Mouse (Mus musculus) liver, postnatal 0 days (tissue): ENCODE data around the gene Ehbp1l1. TPM values are rescaled to one million over a fixed set of nuclear protein-coding genes. Genes with fewer than 3 reads are reported as not detected.

ENCODE experiments used
- ATAC-seq: fragments of 200-750 bp; cut with Nextera tagmentation; 2 replicates; pipeline ENCODE4 v1.8.0; 2017; ENCODE audit warnings: mild to moderate bottlenecking, moderate library complexity
- DNase-seq: peaks from one replicate; pipeline ENCODE4 v3.0.0-alpha.2; 2016
- H3K27ac ChIP-seq: fragments of 300-500 bp; sonication (generic); 2 replicates; pipeline ENCODE4 v1.5.1; 2014; ENCODE audit warnings: antibody characterized with exemption, moderate library complexity, mild to moderate bottlenecking, low read depth
- H3K27me3 ChIP-seq: fragments of 300-500 bp; sonication (generic); 2 replicates; pipeline ENCODE4 v1.6.1; 2014; ENCODE audit warnings: low read length, control low read depth, mixed read lengths; ENCODE audit not compliant: insufficient read depth
- H3K36me3 ChIP-seq: fragments of 300-500 bp; sonication (generic); replicated peaks from 2 replicates; pipeline ENCODE4 v1.6.1; 2014; ENCODE audit warnings: mild to moderate bottlenecking, control low read depth, low read length, moderate library complexity, mixed read lengths; ENCODE audit not compliant: insufficient read depth
- H3K4me1 ChIP-seq: fragments of 300-500 bp; sonication (generic); 2 replicates; pipeline ENCODE4 v1.6.1; 2014; ENCODE audit warnings: antibody characterized with exemption, mild to moderate bottlenecking, control low read depth; ENCODE audit not compliant: insufficient read depth
- H3K4me2 ChIP-seq: fragments of 300-500 bp; sonication (generic); 2 replicates; pipeline ENCODE4 v1.6.1; 2014; ENCODE audit warnings: low read depth, mild to moderate bottlenecking, low read length, moderate library complexity, mixed read lengths
- H3K4me3 ChIP-seq: fragments of 300-500 bp; sonication (generic); 2 replicates; pipeline ENCODE4 v1.5.1; 2014; ENCODE audit warnings: low read depth, low read length
- H3K9ac ChIP-seq: fragments of 300-500 bp; sonication (generic); replicated peaks from 2 replicates; pipeline ENCODE4 v1.6.1; 2014; ENCODE audit warnings: mild to moderate bottlenecking, moderate library complexity
- H3K9me3 ChIP-seq: fragments of 300-500 bp; sonication (generic); 2 replicates; pipeline ENCODE4 v1.6.1; 2016; ENCODE audit warnings: mild to moderate bottlenecking, control low read depth, low read length, mixed read lengths
- CTCF ChIP-seq: sonication (generic); IDR thresholded peaks from 2 replicates; pipeline ENCODE4 v1.5.1; 2016; ENCODE audit warnings: antibody characterized with exemption, low read depth
- EP300 ChIP-seq: IDR thresholded peaks from 2 replicates; pipeline ENCODE4 v1.6.1; 2016; ENCODE audit warnings: antibody characterized with exemption, low read depth, mild to moderate bottlenecking
- WGBS: fragments of 180-500 bp; shearing (Covaris S2); extraction: QIAGEN DNeasy Blood & Tissue Kit; methylation state at CpG from one replicate; pipeline ENCODE4 v1.1.7; 2014; ENCODE audit not compliant: insufficient replicate concordance; 5-methylcytosine and 5-hydroxymethylcytosine counted together
- polyA plus RNA-seq: library from polyadenylated mRNA; unstranded; fragments of >200 nt; fragmentation: Nextera tagmentation; extraction: Ambion mirVana; gene quantifications from 2 replicates; pipeline ENCODE4 v1.2.1, GENCODE M21; 2015

Gene Ehbp1l1
- polyA plus RNA-seq, 1 experiment from 2014 or later = 42.5 TPM

DNA sequence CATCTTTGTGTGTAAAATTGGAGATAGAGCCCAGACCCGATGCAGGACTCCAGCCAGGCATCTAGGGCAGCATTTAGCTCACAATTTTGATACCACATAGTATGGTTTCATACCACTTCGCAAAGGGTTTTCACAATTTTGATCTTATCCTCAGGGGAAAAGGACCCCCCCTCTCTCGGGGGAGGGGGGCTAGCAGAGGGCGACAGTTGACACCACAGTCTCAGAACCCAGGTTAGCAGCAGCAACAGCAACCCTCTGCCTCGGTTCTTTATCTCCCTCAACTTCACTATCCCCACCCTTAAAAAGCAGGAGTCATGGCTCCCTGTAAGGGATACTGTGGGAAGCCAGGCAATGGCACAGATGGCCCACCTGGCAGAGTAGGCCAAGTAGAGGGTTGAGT, 12.9 kb downstream of the Ehbp1l1 start:
- TF ChIP-seq EP300 (no peak), CTCF (no peak)
- peak overlapping the region; percentile 5; the same call in 1 of the 2 replicates for H3K4me2 ChIP-seq
- no peaks in the 10 kb centered on the region for H3K9me3 ChIP-seq
- ATAC-seq (no peak), DNase-seq (no peak)
- 0 out of 2 replicates have a peak overlapping the region, but pooled peaks have one; percentile 3 for H3K27ac ChIP-seq
- no peaks in the 10 kb centered on the region for H3K27me3 ChIP-seq
- H3K4me3 ChIP-seq = no peak overlapping the region
- WGBS = 75% methylated on average over 5 of the region's 5 CpGs
- H3K9ac ChIP-seq = peak overlapping the region; percentile 27
- peaks cover 91% of the 10 kb centered on the region for H3K36me3 ChIP-seq
- peaks cover 25% of the 10 kb centered on the region for H3K4me1 ChIP-seq

DNA sequence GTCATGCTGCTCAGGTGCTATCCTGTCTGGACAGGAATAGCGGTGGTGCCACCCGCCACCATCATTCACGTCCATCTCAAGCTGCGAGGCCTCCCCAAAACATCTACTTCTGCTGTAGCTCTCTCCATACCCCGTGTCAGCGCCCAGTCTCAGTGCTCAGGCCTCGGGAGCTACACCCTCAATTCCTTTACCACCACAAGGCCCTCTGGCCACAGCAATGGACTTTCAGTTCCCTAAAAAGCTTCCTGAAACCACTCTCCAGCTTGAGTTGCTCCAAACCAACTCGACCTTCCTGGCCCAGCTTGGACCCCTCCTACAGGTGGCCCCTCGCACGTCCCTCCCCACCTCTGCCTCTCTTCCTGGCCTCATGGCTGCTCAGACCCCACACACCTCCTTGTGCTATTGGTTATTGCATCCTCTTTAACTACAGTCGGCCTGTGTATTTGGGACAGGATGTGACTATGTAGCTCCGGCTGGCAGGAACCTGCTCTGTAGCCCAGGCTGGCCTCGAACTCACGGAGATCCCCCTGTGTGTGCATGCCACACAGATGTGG, 14.1 kb downstream of the Ehbp1l1 start:
- no peak for ATAC-seq
- peaks cover 24% of the 10 kb centered on the region for H3K4me1 ChIP-seq

DNA sequence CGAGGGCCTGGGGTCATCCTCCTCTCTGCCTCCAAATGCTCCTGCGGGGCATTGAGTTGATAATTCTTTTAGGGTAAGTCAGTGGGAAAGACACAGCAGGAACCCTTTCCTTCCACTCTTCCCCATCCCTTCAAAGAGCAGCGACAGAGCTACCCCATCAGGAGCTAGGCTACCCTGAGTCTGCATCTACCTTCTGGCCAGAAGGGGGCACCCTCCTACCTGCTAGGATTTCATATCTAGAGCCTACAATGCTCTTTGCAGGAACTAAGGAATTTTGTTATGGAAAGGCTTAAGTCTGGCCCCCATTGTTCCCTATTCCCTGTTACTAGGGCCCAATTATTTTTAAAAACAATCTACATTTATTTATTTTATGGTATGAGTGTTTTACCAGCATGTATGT, 14.9 kb downstream of the Ehbp1l1 start:
- Histone ChIP-seq H3K4me1 (peaks cover 20% of the 10 kb centered on the region), H3K9ac (no peak overlapping the region), H3K9me3 (no peaks in the 10 kb centered on the region), H3K4me3 (no peak overlapping the region), H3K36me3 (peaks cover 91% of the 10 kb centered on the region), H3K4me2 (no peak overlapping the region), H3K27ac (no peak overlapping the region), H3K27me3 (no peaks in the 10 kb centered on the region)
- ATAC-seq = no peak
- TF ChIP-seq EP300 = no peak
- peak; percentile 91 for TF ChIP-seq CTCF
- 40% methylated on average over 3 of the region's 3 CpGs for WGBS
- DNase-seq = peak; percentile 72

More for the DNA sequence above, 14.1 kb downstream of the Ehbp1l1 start:
- Histone ChIP-seq H3K4me2 (no peak overlapping the region), H3K27me3 (no peaks in the 10 kb centered on the region), H3K4me3 (no peak overlapping the region), H3K9me3 (no peaks in the 10 kb centered on the region), H3K9ac (no peak overlapping the region), H3K36me3 (peaks cover 91% of the 10 kb centered on the region), H3K27ac (no peak overlapping the region)
- WGBS = 67% methylated on average over 14 of the region's 14 CpGs
- TF ChIP-seq CTCF (no peak), EP300 (no peak)
- DNase-seq = peak; percentile 47

DNA sequence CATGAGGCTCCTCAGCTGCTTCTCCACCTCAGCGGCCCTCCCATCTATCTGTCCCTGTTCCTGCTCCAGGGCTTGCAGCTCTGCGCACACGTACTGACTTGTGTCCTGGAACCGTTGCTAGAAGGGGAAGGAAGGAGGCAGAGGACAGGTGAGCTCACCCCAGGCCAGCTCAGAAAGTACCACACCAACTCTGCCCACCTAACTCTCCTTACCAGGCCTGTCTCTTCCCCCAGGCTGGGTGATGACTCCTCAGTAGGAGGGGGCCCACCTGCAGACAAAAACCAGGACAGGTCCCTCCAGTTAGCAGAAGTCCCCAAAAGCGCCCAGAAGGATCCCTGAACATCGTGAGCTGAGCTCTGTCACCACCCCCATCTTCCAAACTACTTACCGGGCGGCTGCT, 15.5 kb downstream of the Ehbp1l1 start:
- 95% methylated on average over 8 of the region's 8 CpGs for WGBS
- H3K27ac ChIP-seq = no peak overlapping the region
- H3K36me3 ChIP-seq = peaks cover 90% of the 10 kb centered on the region
- peaks cover 20% of the 10 kb centered on the region for H3K4me1 ChIP-seq
- H3K9me3 ChIP-seq = no peaks in the 10 kb centered on the region
- no peak overlapping the region for H3K9ac ChIP-seq
- DNase-seq (no peak), ATAC-seq (no peak)
- no peaks in the 10 kb centered on the region for H3K27me3 ChIP-seq
- H3K4me2 ChIP-seq = no peak overlapping the region
- no peak overlapping the region for H3K4me3 ChIP-seq
- TF ChIP-seq CTCF (no peak), EP300 (no peak)

DNA sequence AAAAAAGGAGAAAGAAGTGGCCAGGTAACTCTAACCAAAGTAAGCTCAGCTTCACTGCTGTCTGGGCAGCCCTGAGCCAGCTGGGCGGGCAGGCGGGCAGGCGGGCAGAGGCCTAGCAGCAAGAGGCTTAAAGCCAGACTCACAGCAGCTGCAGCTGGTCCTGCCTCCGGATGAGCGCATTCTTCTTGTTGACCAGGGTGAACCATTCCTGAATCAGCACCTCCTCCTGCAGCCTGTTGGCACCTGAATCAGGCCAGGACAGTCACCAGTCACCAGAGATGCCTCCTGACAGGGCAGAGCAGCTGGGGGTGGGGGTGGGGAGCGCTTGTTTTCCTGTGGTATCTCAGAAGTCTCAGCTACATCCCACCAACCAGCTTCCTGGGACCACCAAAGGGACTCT, 16.0 kb downstream of the Ehbp1l1 start:
- Histone ChIP-seq H3K4me3 (no peak overlapping the region), H3K9ac (no peak overlapping the region), H3K4me1 (peaks cover 25% of the 10 kb centered on the region), H3K36me3 (peaks cover 85% of the 10 kb centered on the region), H3K4me2 (no peak overlapping the region), H3K27ac (no peak overlapping the region), H3K27me3 (no peaks in the 10 kb centered on the region), H3K9me3 (no peaks in the 10 kb centered on the region)
- no peak for DNase-seq
- TF ChIP-seq EP300 (no peak), CTCF (no peak)
- WGBS = 96% methylated on average over 6 of the region's 6 CpGs
- ATAC-seq = no peak

DNA sequence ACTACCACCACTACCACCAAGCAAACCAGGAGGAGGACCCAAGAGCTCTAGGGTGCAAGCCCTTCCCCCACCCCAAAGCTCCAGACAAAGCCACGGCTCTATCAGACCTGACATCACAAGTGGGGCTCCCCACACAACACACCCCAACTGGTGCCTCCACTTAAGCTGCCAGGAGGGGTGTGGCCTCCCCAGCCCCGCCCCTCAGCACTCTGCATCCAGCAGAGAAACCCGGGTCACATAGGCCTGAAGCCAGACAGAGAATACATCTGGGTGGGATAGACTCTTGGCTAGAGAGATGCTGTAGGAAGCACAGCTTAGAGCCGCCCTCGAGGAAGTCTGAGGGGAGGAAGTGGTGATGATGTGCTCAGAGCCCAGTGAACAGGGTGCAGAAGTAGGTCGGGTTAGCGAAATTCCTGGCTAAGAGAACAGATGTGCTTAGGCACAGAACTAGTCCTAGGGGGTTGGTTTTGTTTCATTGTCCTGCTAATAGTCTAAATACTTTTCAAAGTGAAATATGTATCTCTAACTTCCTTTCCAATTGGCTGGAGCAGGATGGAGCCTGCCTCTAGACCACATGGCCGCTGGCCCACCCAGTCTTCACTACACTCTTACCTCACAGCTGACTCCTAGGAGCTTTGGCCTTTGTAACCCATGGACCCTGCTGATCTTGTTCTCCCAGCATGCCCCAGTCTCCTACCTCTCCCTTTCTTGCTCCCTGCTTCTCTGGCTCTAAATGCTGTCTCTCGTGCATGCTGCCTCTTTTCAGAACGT, 21.1 kb downstream of the Ehbp1l1 start:
- TF ChIP-seq CTCF = no peak
- no peak for TF ChIP-seq EP300
- DNase-seq = peak; percentile 74

More for the DNA sequence above, 21.1 kb downstream of the Ehbp1l1 start:
- Histone ChIP-seq H3K27ac (peak overlapping the region; percentile 46), H3K4me1 (peaks cover 16% of the 10 kb centered on the region), H3K27me3 (no peaks in the 10 kb centered on the region), H3K36me3 (peaks cover 64% of the 10 kb centered on the region), H3K9me3 (no peaks in the 10 kb centered on the region), H3K9ac (no peak overlapping the region), H3K4me2 (peak overlapping the region; percentile 31), H3K4me3 (no peak overlapping the region)
- WGBS = 39% methylated on average over 10 of the region's 10 CpGs
- peak; percentile 74 for ATAC-seq
